ENCODE assay signal across 30 mouse cellular contexts in genomic region chr1:37579686-37580085, GRCm38 (mm10).
"Had no signal": no experiment of that assay in that cellular context is flagged by ENCODE, and none has a peak within 500 bp of the region (broad histone marks: within the 10 kb centered on the region; RNA-seq: fewer than 3 reads in every experiment).

No protein-coding gene starts in this region.

- H3K9ac ChIP-seq: heart, embryonic 12.5 days; heart, embryonic 13.5 days; heart, embryonic 15.5 days; hindbrain, embryonic 12.5 days; hindbrain, embryonic 13.5 days; hindbrain, embryonic 14.5 days; hindbrain, embryonic 15.5 days; intestine, embryonic 15.5 days; kidney, embryonic 15.5 days had no signal

- H3K4me1 ChIP-seq: hindbrain, embryonic 10.5 days; hindbrain, embryonic 12.5 days; hindbrain, embryonic 13.5 days; hindbrain, embryonic 15.5 days; kidney, embryonic 15.5 days had no signal

- H3K27me3 ChIP-seq: heart, embryonic 12.5 days; heart, embryonic 15.5 days; hindbrain, embryonic 12.5 days; hindbrain, embryonic 13.5 days; hindbrain, embryonic 15.5 days; intestine, embryonic 15.5 days; kidney, embryonic 15.5 days had no signal

- H3K36me3 ChIP-seq: heart, embryonic 10.5 days; heart, embryonic 12.5 days; heart, embryonic 13.5 days; heart, embryonic 15.5 days; hindbrain, embryonic 10.5 days; hindbrain, embryonic 12.5 days; hindbrain, embryonic 13.5 days; hindbrain, embryonic 15.5 days; intestine, embryonic 15.5 days; kidney, embryonic 15.5 days had no signal

- DNase-seq: heart, postnatal 10 days; heart, postnatal 14 days; heart, postnatal 36 days; heart, postnatal 4 days; kidney, adult 11 months; kidney, adult 18-20 months; kidney, adult 2 months; kidney, adult 8-10 months; kidney, adult 9 months; kidney, postnatal 10 days; kidney, postnatal 14 days; kidney, postnatal 25 days; kidney, postnatal 36 days; kidney, postnatal 4 days; layer of hippocampus, adult 9-11 months; layer of hippocampus, postnatal 36 days had no signal

- H3K4me3 ChIP-seq: heart, embryonic 10.5 days; heart, embryonic 12.5 days; heart, embryonic 13.5 days; heart, embryonic 15.5 days; hindbrain, embryonic 10.5 days; hindbrain, embryonic 12.5 days; hindbrain, embryonic 13.5 days; hindbrain, embryonic 15.5 days; intestine, embryonic 15.5 days; kidney, embryonic 15.5 days; layer of hippocampus, adult 2 months had no signal

- H3K27ac ChIP-seq: heart, embryonic 10.5 days; heart, embryonic 13.5 days; heart, embryonic 15.5 days; hindbrain, embryonic 10.5 days; hindbrain, embryonic 12.5 days; hindbrain, embryonic 13.5 days; hindbrain, embryonic 14.5 days; hindbrain, embryonic 15.5 days; hindbrain, postnatal 0 days; intestine, embryonic 15.5 days; kidney, embryonic 15.5 days; kidney, postnatal 0 days; layer of hippocampus, adult 2 months had no signal
